Mouse (Mus musculus) stomach, postnatal 0 days (tissue): ENCODE data around the gene Gabarapl1.

Experiments
- CTCF ChIP-seq: IDR thresholded peaks from 2 replicates; pipeline ENCODE4 v1.5.1; 2016; ENCODE audit warnings: antibody characterized with exemption, low read depth, mild to moderate bottlenecking, moderate library complexity
- EP300 ChIP-seq: optimal IDR thresholded peaks from 2 replicates; pipeline ENCODE3; 2016; ENCODE audit warnings: antibody characterized with exemption

DNA sequence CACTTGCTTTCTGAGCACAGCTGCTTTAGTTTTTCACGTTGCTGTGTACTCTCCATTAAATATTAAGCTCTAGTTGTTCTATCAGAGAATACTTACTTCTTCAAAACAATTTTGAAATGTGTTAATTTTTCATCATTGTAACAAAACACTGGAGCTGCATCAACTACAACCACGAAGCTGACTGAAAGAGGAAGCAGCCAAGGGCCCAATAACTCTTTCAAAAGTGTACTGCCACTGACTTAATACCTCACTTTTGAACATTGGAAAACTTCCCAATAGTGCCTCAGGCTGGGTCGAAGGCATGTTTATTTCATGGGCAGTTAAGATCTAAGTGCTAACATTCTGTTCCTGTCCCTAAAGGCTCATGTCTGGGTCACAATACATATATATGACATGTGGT is 15.0 kb downstream of the Gabarapl1 start:
- no peak for TF ChIP-seq CTCF
- TF ChIP-seq EP300: no peak
